8 mouse cellular contexts compared by ENCODE assay signal in the genomic region with DNA sequence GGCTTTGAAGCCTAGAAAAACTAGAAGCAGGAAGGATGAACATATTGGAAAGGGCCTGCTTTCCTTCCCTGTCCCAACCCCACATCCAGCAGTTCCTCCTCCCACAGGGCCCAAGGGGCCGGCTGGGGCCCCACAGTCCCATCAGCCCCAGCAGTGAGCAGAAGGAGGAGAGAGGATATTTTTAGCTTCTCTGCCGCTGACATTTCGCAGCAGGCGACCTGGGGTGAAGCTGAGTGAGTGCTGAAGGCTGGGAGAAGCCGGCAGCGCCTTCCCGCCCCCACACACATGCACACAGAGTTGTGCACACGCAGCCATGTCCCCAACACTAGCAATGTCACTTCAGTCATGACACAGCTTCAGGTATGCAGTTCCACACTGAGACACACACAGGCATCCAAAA. TPM values are rescaled to one million over a fixed set of nuclear protein-coding genes. Genes with fewer than 3 reads are reported as not detected.
A peak's percentile ranks its signal among the peaks of the same experiment; 100 is the strongest.
DNase-seq lines count a peak whose midpoint lies in the region; ATAC-seq lines count a peak whose summit lies in the region.

No protein-coding gene starts in this region.

- H3K4me1 ChIP-seq in embryonic facial prominence, embryonic 10.5 days: peaks cover 71% of the 10 kb centered on the region
- peaks cover 75% of the 10 kb centered on the region for H3K4me1 ChIP-seq in hindbrain, embryonic 15.5 days (replicated peaks)
- peaks cover 63% of the 10 kb centered on the region for H3K4me1 ChIP-seq in midbrain, embryonic 16.5 days (ENCODE audit: control insufficient read depth, insufficient read depth, low read length)

- ATAC-seq in hindbrain, embryonic 15.5 days (ENCODE audit: low FRiP score, low read depth): no peak
- ATAC-seq in midbrain, embryonic 16.5 days: no peak

- DNase-seq in gastrocnemius, adult 18-20 months (ENCODE audit: low spot score): peak; percentile 59
- no peak for DNase-seq in gastrocnemius, postnatal 10 days
- DNase-seq in embryonic facial prominence, embryonic 10.5 days (ENCODE audit: low spot score): no peak
- DNase-seq in lung, postnatal 25 days (ENCODE audit: low spot score): peak; percentile 59
- no peak for DNase-seq in spleen, adult 18-20 months
- DNase-seq in urinary bladder, adult 2 months (ENCODE audit: low spot score): no peak

- H3K27ac ChIP-seq in embryonic facial prominence, embryonic 10.5 days (replicated peaks): 0 out of 2 replicates have a peak overlapping the region, but pooled peaks have one; percentile 59
- 0 out of 2 replicates have a peak overlapping the region, but pooled peaks have one; percentile 13 for H3K27ac ChIP-seq in hindbrain, embryonic 15.5 days (replicated peaks)
- H3K27ac ChIP-seq in midbrain, embryonic 16.5 days (ENCODE audit: low read length): no peak overlapping the region; the same call in 1 of the 2 replicates

- H3K4me3 ChIP-seq in embryonic facial prominence, embryonic 10.5 days: no peak overlapping the region
- H3K4me3 ChIP-seq in hindbrain, embryonic 15.5 days: no peak overlapping the region
- no peak overlapping the region for H3K4me3 ChIP-seq in midbrain, embryonic 16.5 days (ENCODE audit: low read depth, low read length)

- H3K4me2 ChIP-seq in hindbrain, embryonic 15.5 days: no peak overlapping the region
- no peak overlapping the region for H3K4me2 ChIP-seq in midbrain, embryonic 16.5 days (ENCODE audit: low read length)

- peaks cover 56% of the 10 kb centered on the region for H3K27me3 ChIP-seq in embryonic facial prominence, embryonic 10.5 days (replicated peaks; ENCODE audit: low read depth, poor library complexity, severe bottlenecking)
- H3K27me3 ChIP-seq in hindbrain, embryonic 15.5 days: no peaks in the 10 kb centered on the region
- no peaks in the 10 kb centered on the region for H3K27me3 ChIP-seq in midbrain, embryonic 16.5 days (ENCODE audit: control insufficient read depth, insufficient read depth, low read depth, low read length)

- no peaks in the 10 kb centered on the region for H3K9me3 ChIP-seq in embryonic facial prominence, embryonic 10.5 days
- no peaks in the 10 kb centered on the region for H3K9me3 ChIP-seq in hindbrain, embryonic 15.5 days
- H3K9me3 ChIP-seq in midbrain, embryonic 16.5 days (replicated peaks; ENCODE audit: control insufficient read depth, low read length, poor library complexity, severe bottlenecking): no peaks in the 10 kb centered on the region

- no peaks in the 10 kb centered on the region for H3K36me3 ChIP-seq in embryonic facial prominence, embryonic 10.5 days (replicated peaks)
- H3K36me3 ChIP-seq in hindbrain, embryonic 15.5 days: no peaks in the 10 kb centered on the region
- H3K36me3 ChIP-seq in midbrain, embryonic 16.5 days (ENCODE audit: control insufficient read depth, insufficient read depth, low read length): no peaks in the 10 kb centered on the region

- WGBS in embryonic facial prominence, embryonic 10.5 days: 45% methylated on average over 8 of the region's 8 CpGs
- WGBS in hindbrain, embryonic 15.5 days: 38% methylated on average over 8 of the region's 8 CpGs
- WGBS in midbrain, embryonic 16.5 days: 42% methylated on average over 8 of the region's 8 CpGs

- no peak overlapping the region for H3K9ac ChIP-seq in hindbrain, embryonic 15.5 days
- H3K9ac ChIP-seq in midbrain, embryonic 16.5 days (ENCODE audit: low read depth, low read length): no peak overlapping the region

RNA-seq across cellular contexts. Expression of a gene that starts 42.5 kb away (rescaled TPM):
- total RNA-seq in gastrocnemius, adult 18-20 months (2021): 10 to 100 TPM; 29.1 to 33.3 TPM
- 10 to 100 TPM; 73.1 to 88.7 TPM for total RNA-seq in gastrocnemius, postnatal 10 days (2021)
- polyA plus RNA-seq in embryonic facial prominence, embryonic 10.5 days (2016; fragmentation: Nextera tagmentation; extraction: Ambion mirVana): 66.7 and 73.0 TPM in 2 replicates
- 30.3 and 31.1 TPM in 2 replicates for polyA plus RNA-seq in hindbrain, embryonic 15.5 days (2015; fragmentation: Nextera tagmentation; extraction: Ambion mirVana)
- 44.4 and 59.3 TPM in 2 replicates for polyA plus RNA-seq in urinary bladder, adult 2 months (2012; rRNA removed)
- 20.1 and 27.1 TPM in 2 replicates for polyA plus RNA-seq in midbrain, embryonic 16.5 days (2015; fragmentation: Nextera tagmentation; extraction: Ambion mirVana)

Comparison
In these comparisons a context has a peak if more than half of its experiments do, and no peak if none do; other contexts are left out.
1. DNase-seq: peak in gastrocnemius, adult 18-20 months (single experiment) and lung, postnatal 25 days (single experiment); none in gastrocnemius, postnatal 10 days (single experiment), embryonic facial prominence, embryonic 10.5 days (single experiment), spleen, adult 18-20 months (0 of 2) and urinary bladder, adult 2 months (single experiment).